Comparison of ENCODE assay signal across 15 mouse cellular contexts in genomic region chr9:13200079-13200478, GRCm38 (mm10).
"Had no signal": no experiment of that assay in that cellular context is flagged by ENCODE, and none has a peak within 500 bp of the region (broad histone marks: within the 10 kb centered on the region; RNA-seq: fewer than 3 reads in every experiment).

No protein-coding gene starts in this region.

- ATAC-seq: liver, embryonic 12.5 days; midbrain, embryonic 15.5 days had no signal

- H3K27me3 ChIP-seq: limb, embryonic 15.5 days; liver, embryonic 12.5 days; midbrain, embryonic 15.5 days; neural tube, embryonic 12.5 days had no signal

- H3K4me1 ChIP-seq: limb, embryonic 15.5 days; midbrain, embryonic 15.5 days; neural tube, embryonic 12.5 days had no signal

- H3K9me3 ChIP-seq: limb, embryonic 15.5 days; liver, embryonic 12.5 days; megakaryocyte, embryonic 14.5 days; midbrain, embryonic 15.5 days; neural tube, embryonic 12.5 days had no signal

- H3K4me3 ChIP-seq: limb, embryonic 15.5 days; liver, embryonic 12.5 days; megakaryocyte, embryonic 14.5 days; midbrain, embryonic 15.5 days; neural tube, embryonic 12.5 days had no signal

- DNase-seq: kidney, adult 8-10 months; kidney, postnatal 25 days; layer of hippocampus, postnatal 36 days; retina, postnatal 1 day; right cerebral cortex, postnatal 4 days; spleen, adult 18-20 months; thymus, adult 18-20 months; thymus, postnatal 14 days had no signal

- H3K4me2 ChIP-seq: limb, embryonic 15.5 days; liver, embryonic 12.5 days; midbrain, embryonic 11.5 days; midbrain, embryonic 15.5 days; neural tube, embryonic 12.5 days had no signal

- H3K27ac ChIP-seq: limb, embryonic 15.5 days; liver, embryonic 12.5 days; macrophage; midbrain, embryonic 15.5 days; neural tube, embryonic 12.5 days had no signal

- H3K9ac ChIP-seq: limb, embryonic 15.5 days; liver, embryonic 12.5 days; midbrain, embryonic 15.5 days; neural tube, embryonic 12.5 days had no signal

- H3K36me3 ChIP-seq: limb, embryonic 15.5 days; liver, embryonic 12.5 days; midbrain, embryonic 15.5 days; neural tube, embryonic 12.5 days had no signal
